Mouse (Mus musculus): Measurements from ENCODE around the gene Phf23. TPM values are rescaled to one million over a fixed set of nuclear protein-coding genes. Genes with fewer than 3 reads are reported as not detected.

The Phf23 gene
- total RNA-seq, 2 experiments from 2014 or later = 8.5 to 11.0 TPM

DNA sequence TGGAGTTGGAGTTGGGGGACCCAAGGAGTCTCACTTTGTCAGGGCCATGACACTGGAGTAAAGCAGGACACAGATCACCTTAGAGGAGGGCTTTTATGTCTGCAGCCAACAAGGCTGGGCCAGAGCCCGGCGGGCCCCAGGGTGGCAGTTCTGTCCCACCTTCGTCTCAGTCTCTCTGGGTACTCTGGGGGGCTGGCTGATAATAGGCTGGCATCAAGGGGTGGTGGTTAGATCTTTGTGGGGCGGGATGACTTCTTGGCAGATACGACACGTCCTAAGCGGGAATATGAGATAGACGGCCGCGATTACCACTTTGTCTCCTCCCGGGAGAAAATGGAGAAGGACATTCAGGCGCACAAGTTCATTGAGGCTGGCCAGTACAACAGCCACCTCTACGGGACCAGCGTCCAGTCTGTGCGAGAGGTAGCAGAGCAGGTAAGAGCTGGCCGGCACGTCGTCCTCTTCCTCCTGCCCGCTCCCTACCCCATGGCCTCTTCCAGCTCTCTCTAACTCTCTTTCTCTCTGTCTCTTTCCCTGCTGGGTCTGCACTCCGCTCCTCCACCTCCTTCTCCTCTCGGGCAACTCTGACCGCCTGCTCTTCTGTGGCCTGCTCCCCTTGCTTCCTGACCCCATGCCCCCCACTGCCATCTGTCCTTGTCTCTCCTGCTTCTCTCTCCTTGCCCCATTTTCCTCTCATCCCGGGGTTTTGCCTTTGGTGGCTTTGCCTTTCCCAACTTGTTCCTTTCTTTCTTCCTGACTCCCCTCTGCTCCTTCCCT is 46.9 kb downstream of the Phf23 start:
- ATAC-seq (replicated peaks; ENCODE audit: low FRiP score, poor library complexity, severe bottlenecking) = no peak

DNA sequence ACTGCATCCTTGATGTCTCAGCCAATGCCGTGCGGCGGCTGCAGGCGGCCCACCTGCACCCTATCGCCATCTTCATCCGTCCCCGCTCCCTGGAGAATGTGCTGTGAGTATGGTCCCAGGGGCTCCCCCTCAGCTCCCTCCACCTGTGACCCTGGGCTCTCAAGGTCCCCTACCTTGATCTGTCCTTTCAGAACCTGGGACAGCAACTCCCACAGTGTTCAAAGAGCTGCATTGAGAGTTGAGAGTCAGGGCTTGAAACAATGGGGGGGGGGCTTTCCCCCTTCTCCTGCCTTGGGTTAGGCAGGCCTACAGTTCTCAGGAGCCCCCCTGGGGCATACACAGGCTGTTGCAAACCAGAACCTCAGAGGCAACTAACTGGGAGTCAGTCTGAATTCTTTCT is 48.1 kb downstream of the Phf23 start:
- no peak for ATAC-seq (replicated peaks; ENCODE audit: low FRiP score, poor library complexity, severe bottlenecking)

DNA sequence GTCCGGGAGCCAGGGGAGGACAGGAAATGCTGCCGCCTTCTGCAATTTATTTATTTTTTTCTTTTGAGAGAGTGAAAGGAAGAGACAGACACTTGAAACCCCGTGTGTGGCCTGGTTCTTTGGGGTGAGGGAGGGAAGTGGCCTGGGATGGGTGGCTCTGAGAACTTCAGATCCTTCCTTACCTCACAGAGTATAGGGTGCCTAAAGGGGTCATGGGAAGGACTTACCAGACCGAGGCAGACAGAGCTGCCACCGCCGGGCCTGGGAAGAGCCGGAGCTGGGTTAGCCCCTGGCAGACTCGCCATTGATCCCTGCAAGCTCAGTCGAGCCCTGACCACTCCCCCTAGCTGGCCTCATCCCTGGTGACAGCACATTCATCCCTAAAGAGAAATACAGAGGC is 49.9 kb downstream of the Phf23 start:
- ATAC-seq (replicated peaks; ENCODE audit: low FRiP score, poor library complexity, severe bottlenecking) = no peak

DNA sequence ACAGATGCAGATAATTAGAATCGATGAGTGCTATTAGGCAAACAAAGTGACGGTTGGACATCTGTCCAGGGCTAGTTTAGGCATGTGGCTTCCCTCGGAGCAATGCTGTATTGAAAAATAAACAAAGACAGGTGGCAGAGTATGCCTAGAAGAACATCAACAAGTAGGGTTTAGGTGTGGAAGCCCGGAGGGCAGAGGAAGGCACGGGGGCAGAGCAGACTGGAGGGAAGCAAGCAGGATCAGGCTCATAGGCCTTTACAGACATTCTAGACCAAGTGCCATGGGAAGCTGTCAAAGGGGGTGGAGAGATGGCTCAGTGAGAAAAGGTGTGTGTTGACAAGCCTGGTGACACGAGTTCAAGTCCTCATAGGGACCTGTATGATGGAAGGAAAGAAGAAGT is 53.8 kb downstream of the Phf23 start:
- ATAC-seq (replicated peaks; ENCODE audit: low FRiP score, poor library complexity, severe bottlenecking) = no peak

Other genes starting within 250 kb of the Phf23 start
Only the 30 nearest of the 39 such genes appear.
- gene Chrnb1, start 199.8 kb upstream of the Phf23 start, total RNA-seq (2015; ENCODE audit: low replicate concordance) = 4.0 TPM in 1 of 2 replicates, not detected in the other
- gene Chrnb1, start 199.8 kb upstream of the Phf23 start, total RNA-seq (2017; ENCODE audit: low replicate concordance) = 0.26 TPM in 1 of 2 replicates, not detected in the other
- not detected in 2 replicates for gene Fgf11, start 193.9 kb upstream of the Phf23 start, total RNA-seq (2015; ENCODE audit: low replicate concordance)
- not detected in 2 replicates for gene Fgf11, start 193.9 kb upstream of the Phf23 start, total RNA-seq (2017; ENCODE audit: low replicate concordance)
- not detected in 2 replicates for gene Tmem102, start 190.2 kb upstream of the Phf23 start, total RNA-seq (2015; ENCODE audit: low replicate concordance)
- gene Tmem102, start 190.2 kb upstream of the Phf23 start, total RNA-seq (2017; ENCODE audit: low replicate concordance) = not detected in 2 replicates
- gene Gm39566, start 180.5 kb upstream of the Phf23 start, total RNA-seq (2015; ENCODE audit: low replicate concordance) = 0.42 TPM in 1 of 2 replicates, not detected in the other
- 0.14 TPM in 1 of 2 replicates, not detected in the other for gene Gm39566, start 180.5 kb upstream of the Phf23 start, total RNA-seq (2017; ENCODE audit: low replicate concordance)
- not detected in 2 replicates for gene Spem2, start 177.3 kb upstream of the Phf23 start, total RNA-seq (2015; ENCODE audit: low replicate concordance)
- gene Spem2, start 177.3 kb upstream of the Phf23 start, total RNA-seq (2017; ENCODE audit: low replicate concordance) = not detected in 2 replicates
- gene Spem1, start 173.6 kb upstream of the Phf23 start, total RNA-seq (2015; ENCODE audit: low replicate concordance) = not detected in 2 replicates
- gene Spem1, start 173.6 kb upstream of the Phf23 start, total RNA-seq (2017; ENCODE audit: low replicate concordance) = not detected in 2 replicates
- gene Nlgn2, start 158.0 kb upstream of the Phf23 start, total RNA-seq (2015; ENCODE audit: low replicate concordance) = 0.19 and 0.42 TPM in 2 replicates
- gene Nlgn2, start 158.0 kb upstream of the Phf23 start, total RNA-seq (2017; ENCODE audit: low replicate concordance) = 0.28 and 1.1 TPM in 2 replicates
- gene Tmem256, start 157.3 kb upstream of the Phf23 start, total RNA-seq (2015; ENCODE audit: low replicate concordance) = 142 and 218 TPM in 2 replicates
- 57.1 and 181 TPM in 2 replicates for gene Tmem256, start 157.3 kb upstream of the Phf23 start, total RNA-seq (2017; ENCODE audit: low replicate concordance)
- 12.5 and 17.6 TPM in 2 replicates for gene Plscr3, start 149.4 kb upstream of the Phf23 start, total RNA-seq (2015; ENCODE audit: low replicate concordance)
- gene Plscr3, start 149.4 kb upstream of the Phf23 start, total RNA-seq (2017; ENCODE audit: low replicate concordance) = 5.9 and 11.4 TPM in 2 replicates
- gene Tnk1, start 137.0 kb upstream of the Phf23 start, total RNA-seq (2015; ENCODE audit: low replicate concordance) = 15.5 and 19.6 TPM in 2 replicates
- 8.3 and 13.8 TPM in 2 replicates for gene Tnk1, start 137.0 kb upstream of the Phf23 start, total RNA-seq (2017; ENCODE audit: low replicate concordance)
- gene Tmem95, start 117.8 kb upstream of the Phf23 start, total RNA-seq (2015; ENCODE audit: low replicate concordance) = not detected in 2 replicates
- not detected in 2 replicates for gene Tmem95, start 117.8 kb upstream of the Phf23 start, total RNA-seq (2017; ENCODE audit: low replicate concordance)
- 1.3 and 2.1 TPM in 2 replicates for gene Kctd11, start 114.4 kb upstream of the Phf23 start, total RNA-seq (2015; ENCODE audit: low replicate concordance)
- 0.42 and 0.77 TPM in 2 replicates for gene Kctd11, start 114.4 kb upstream of the Phf23 start, total RNA-seq (2017; ENCODE audit: low replicate concordance)
- gene Acap1, start 100.2 kb upstream of the Phf23 start, total RNA-seq (2015; ENCODE audit: low replicate concordance) = 9.0 and 15.7 TPM in 2 replicates
- 12.1 and 16.1 TPM in 2 replicates for gene Acap1, start 100.2 kb upstream of the Phf23 start, total RNA-seq (2017; ENCODE audit: low replicate concordance)
- gene 2810408A11Rik, start 94.8 kb upstream of the Phf23 start, total RNA-seq (2015; ENCODE audit: low replicate concordance) = 2.7 TPM in 1 of 2 replicates, not detected in the other
- 6.0 TPM in 1 of 2 replicates, not detected in the other for gene 2810408A11Rik, start 94.8 kb upstream of the Phf23 start, total RNA-seq (2017; ENCODE audit: low replicate concordance)
- 3.5 and 3.8 TPM in 2 replicates for gene Neurl4, start 94.7 kb upstream of the Phf23 start, total RNA-seq (2015; ENCODE audit: low replicate concordance)
- gene Neurl4, start 94.7 kb upstream of the Phf23 start, total RNA-seq (2017; ENCODE audit: low replicate concordance) = 9.3 and 16.0 TPM in 2 replicates
- 69.0 and 102 TPM in 2 replicates for gene Gps2, start 81.9 kb upstream of the Phf23 start, total RNA-seq (2015; ENCODE audit: low replicate concordance)
- gene Gps2, start 81.9 kb upstream of the Phf23 start, total RNA-seq (2017; ENCODE audit: low replicate concordance) = 52.9 and 63.3 TPM in 2 replicates
- gene Eif5a, start 73.8 kb upstream of the Phf23 start, total RNA-seq (2015; ENCODE audit: low replicate concordance) = 340 and 374 TPM in 2 replicates
- 154 and 205 TPM in 2 replicates for gene Eif5a, start 73.8 kb upstream of the Phf23 start, total RNA-seq (2017; ENCODE audit: low replicate concordance)
- not detected in 2 replicates for gene Ybx2, start 60.0 kb upstream of the Phf23 start, total RNA-seq (2015; ENCODE audit: low replicate concordance)
- gene Ybx2, start 60.0 kb upstream of the Phf23 start, total RNA-seq (2017; ENCODE audit: low replicate concordance) = 5.0 TPM in 1 of 2 replicates, not detected in the other
- 31.3 and 37.9 TPM in 2 replicates for gene Slc2a4, start 47.6 kb upstream of the Phf23 start, total RNA-seq (2015; ENCODE audit: low replicate concordance)
- 98.1 and 151 TPM in 2 replicates for gene Slc2a4, start 47.6 kb upstream of the Phf23 start, total RNA-seq (2017; ENCODE audit: low replicate concordance)
- not detected in 2 replicates for gene Cldn7, start 31.0 kb upstream of the Phf23 start, total RNA-seq (2015; ENCODE audit: low replicate concordance)
- not detected in 2 replicates for gene Cldn7, start 31.0 kb upstream of the Phf23 start, total RNA-seq (2017; ENCODE audit: low replicate concordance)
- 48.1 and 52.3 TPM in 2 replicates for gene Ctdnep1, start 14.6 kb upstream of the Phf23 start, total RNA-seq (2015; ENCODE audit: low replicate concordance)
- 10.8 and 12.5 TPM in 2 replicates for gene Ctdnep1, start 14.6 kb upstream of the Phf23 start, total RNA-seq (2017; ENCODE audit: low replicate concordance)
- gene Elp5, start 13.3 kb upstream of the Phf23 start, total RNA-seq (2015; ENCODE audit: low replicate concordance) = 24.9 and 35.5 TPM in 2 replicates
- gene Elp5, start 13.3 kb upstream of the Phf23 start, total RNA-seq (2017; ENCODE audit: low replicate concordance) = 14.5 and 18.7 TPM in 2 replicates
- 328 and 394 TPM in 2 replicates for gene Gabarap, start 4.6 kb upstream of the Phf23 start, total RNA-seq (2015; ENCODE audit: low replicate concordance)
- gene Gabarap, start 4.6 kb upstream of the Phf23 start, total RNA-seq (2017; ENCODE audit: low replicate concordance) = 127 and 214 TPM in 2 replicates
- gene Dvl2, start 4.8 kb downstream of the Phf23 start, total RNA-seq (2015; ENCODE audit: low replicate concordance) = 1.3 and 4.2 TPM in 2 replicates
- 2.1 and 7.4 TPM in 2 replicates for gene Dvl2, start 4.8 kb downstream of the Phf23 start, total RNA-seq (2017; ENCODE audit: low replicate concordance)
- gene Acadvl, start 19.6 kb downstream of the Phf23 start, total RNA-seq (2015; ENCODE audit: low replicate concordance) = 23.6 and 48.4 TPM in 2 replicates
- gene Acadvl, start 19.6 kb downstream of the Phf23 start, total RNA-seq (2017; ENCODE audit: low replicate concordance) = 18.6 and 20.4 TPM in 2 replicates
- 7.7 TPM in 1 of 2 replicates, not detected in the other for gene Dlg4, start 21.2 kb downstream of the Phf23 start, total RNA-seq (2015; ENCODE audit: low replicate concordance)
- gene Dlg4, start 21.2 kb downstream of the Phf23 start, total RNA-seq (2017; ENCODE audit: low replicate concordance) = 0.17 and 0.84 TPM in 2 replicates
- not detected in 2 replicates for gene Asgr1, start 58.3 kb downstream of the Phf23 start, total RNA-seq (2015; ENCODE audit: low replicate concordance)
- not detected in 2 replicates for gene Asgr1, start 58.3 kb downstream of the Phf23 start, total RNA-seq (2017; ENCODE audit: low replicate concordance)
- gene Asgr2, start 96.9 kb downstream of the Phf23 start, total RNA-seq (2015; ENCODE audit: low replicate concordance) = 3.3 TPM in 1 of 2 replicates, not detected in the other
- not detected in 2 replicates for gene Asgr2, start 96.9 kb downstream of the Phf23 start, total RNA-seq (2017; ENCODE audit: low replicate concordance)
- gene Mgl2, start 134.6 kb downstream of the Phf23 start, total RNA-seq (2015; ENCODE audit: low replicate concordance) = 8.5 and 15.7 TPM in 2 replicates
- 12.4 and 18.7 TPM in 2 replicates for gene Mgl2, start 134.6 kb downstream of the Phf23 start, total RNA-seq (2017; ENCODE audit: low replicate concordance)
- gene Clec10a, start 160.4 kb downstream of the Phf23 start, total RNA-seq (2015; ENCODE audit: low replicate concordance) = 6.7 and 13.2 TPM in 2 replicates
- gene Clec10a, start 160.4 kb downstream of the Phf23 start, total RNA-seq (2017; ENCODE audit: low replicate concordance) = 2.3 and 2.4 TPM in 2 replicates

Data from erythroblast, adult 5-6 weeks (primary cell).